Mouse (Mus musculus): ENCODE measurements around the gene Cacna1h. TPM values are rescaled to one million over a fixed set of nuclear protein-coding genes. Genes with fewer than 3 reads are reported as not detected.

The Cacna1h gene
- polyA plus RNA-seq, 1 experiment from 2014 or later, result 0.42 TPM

DNA sequence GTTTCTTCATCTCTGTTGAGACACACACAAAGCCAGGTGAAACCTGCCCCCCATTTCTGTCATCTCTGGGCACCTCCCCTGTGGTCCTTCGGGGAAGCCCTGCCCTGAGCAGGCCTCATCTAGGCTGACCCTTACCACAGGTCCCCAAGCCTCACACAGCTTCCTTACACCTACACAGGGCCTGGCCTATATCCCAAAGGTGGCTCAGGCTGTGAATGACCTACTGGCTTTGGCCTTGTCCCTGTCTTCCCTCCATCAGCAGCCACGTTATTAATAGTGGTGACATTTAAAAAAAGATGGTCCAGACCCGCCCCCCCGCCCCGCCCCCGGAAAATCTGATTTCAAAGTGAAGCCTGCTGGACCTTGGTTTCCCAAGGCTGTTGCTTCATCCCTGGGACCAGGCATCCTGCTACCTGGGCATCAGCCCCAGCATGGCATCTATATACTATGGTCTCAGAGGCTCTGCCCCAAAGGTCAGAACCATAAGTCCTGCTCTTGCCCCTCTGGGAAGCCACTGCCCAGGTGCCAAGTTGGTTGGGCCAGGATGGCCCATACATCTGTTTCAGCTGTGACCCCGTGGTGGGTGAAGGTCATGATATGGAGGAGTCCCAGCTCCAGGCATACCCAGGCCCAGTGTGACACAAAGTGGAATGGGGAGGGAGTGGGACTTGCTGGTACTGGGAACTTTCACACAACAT, 25.1 kb downstream of the Cacna1h start:
- no peaks in the 10 kb centered on the region for H3K27me3 ChIP-seq (replicated peaks; ENCODE audit: insufficient read depth, low read length)
- H3K36me3 ChIP-seq (ENCODE audit: insufficient read depth, low read length), result no peaks in the 10 kb centered on the region
- no peak overlapping the region for H3K4me2 ChIP-seq (replicated peaks; ENCODE audit: low read depth, low read length)
- H3K27ac ChIP-seq (ENCODE audit: low read length), result no peak overlapping the region
- no peaks in the 10 kb centered on the region for H3K4me1 ChIP-seq (ENCODE audit: insufficient read depth, low read depth, low read length)
- H3K9ac ChIP-seq (replicated peaks; ENCODE audit: low read depth), result no peak overlapping the region
- H3K4me3 ChIP-seq (ENCODE audit: low read depth, low read length), result no peak overlapping the region
- DNase-seq (ENCODE audit: low spot score) (no peak), ATAC-seq (no peak)
- TF ChIP-seq EP300 (IDR thresholded peaks at IDR 0.05) (no peak), CTCF (IDR thresholded peaks at IDR 0.05) (no peak)
- WGBS, result 76% methylated on average over 7 of the region's 7 CpGs
- no peaks in the 10 kb centered on the region for H3K9me3 ChIP-seq (ENCODE audit: low read length)

DNA sequence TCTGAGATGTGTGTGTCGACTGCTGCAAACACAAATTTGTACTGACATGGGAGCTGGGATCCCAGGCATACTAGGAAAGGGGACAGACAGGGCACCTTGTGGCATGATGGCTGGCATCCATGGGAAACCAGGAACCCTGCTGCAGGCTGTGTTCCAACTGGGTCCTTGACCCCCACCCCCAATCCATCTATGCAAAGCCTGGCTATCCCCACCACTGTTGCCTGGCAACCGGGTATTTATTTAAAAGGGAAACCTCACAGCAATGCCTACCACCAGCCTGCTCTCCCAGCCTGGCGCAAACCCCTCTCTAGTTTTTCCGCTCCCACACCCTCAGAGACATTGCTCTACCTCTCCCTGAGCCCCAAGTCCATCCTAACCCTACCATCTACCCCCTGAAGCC, 26.2 kb downstream of the Cacna1h start:
- Histone ChIP-seq H3K4me2 (replicated peaks; ENCODE audit: low read depth, low read length) (no peak overlapping the region), H3K36me3 (ENCODE audit: insufficient read depth, low read length) (no peaks in the 10 kb centered on the region), H3K27ac (ENCODE audit: low read length) (no peak overlapping the region), H3K9ac (replicated peaks; ENCODE audit: low read depth) (no peak overlapping the region), H3K4me3 (ENCODE audit: low read depth, low read length) (no peak overlapping the region), H3K9me3 (ENCODE audit: low read length) (no peaks in the 10 kb centered on the region), H3K27me3 (replicated peaks; ENCODE audit: insufficient read depth, low read length) (no peaks in the 10 kb centered on the region), H3K4me1 (ENCODE audit: insufficient read depth, low read depth, low read length) (no peaks in the 10 kb centered on the region)
- no peak for ATAC-seq
- TF ChIP-seq CTCF (IDR thresholded peaks at IDR 0.05), result no peak
- no peak for TF ChIP-seq EP300 (IDR thresholded peaks at IDR 0.05)
- no peak for DNase-seq (ENCODE audit: low spot score)
- 65% methylated on average over 4 of the region's 4 CpGs for WGBS

DNA sequence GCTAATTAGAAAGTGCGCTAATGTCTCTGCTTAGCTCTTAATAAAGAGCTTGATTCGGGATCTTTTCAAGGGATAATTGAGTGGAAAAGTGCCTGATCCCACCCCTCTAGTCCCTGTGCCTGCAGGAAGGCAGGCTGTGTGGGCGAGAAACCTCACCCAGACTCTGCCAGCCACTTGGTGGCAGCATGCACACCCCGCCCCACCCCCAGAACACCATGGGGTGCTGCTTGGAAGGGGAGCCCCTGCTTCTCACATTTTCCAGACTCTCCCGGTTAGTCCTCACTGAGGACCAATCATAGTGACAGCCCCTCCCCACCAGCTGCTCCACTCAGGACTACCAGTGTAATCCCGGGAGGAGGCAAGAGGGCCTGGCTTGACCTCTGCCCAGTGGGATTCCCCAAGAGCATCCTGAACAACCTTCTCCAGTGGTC, 27.6 kb downstream of the Cacna1h start:
- ATAC-seq (no peak), DNase-seq (ENCODE audit: low spot score) (no peak)
- no peaks in the 10 kb centered on the region for H3K4me1 ChIP-seq (ENCODE audit: insufficient read depth, low read depth, low read length)
- TF ChIP-seq EP300 (IDR thresholded peaks at IDR 0.05), result no peak
- TF ChIP-seq CTCF (IDR thresholded peaks at IDR 0.05), result no peak
- H3K36me3 ChIP-seq (ENCODE audit: insufficient read depth, low read length), result no peaks in the 10 kb centered on the region
- H3K27me3 ChIP-seq (replicated peaks; ENCODE audit: insufficient read depth, low read length), result no peaks in the 10 kb centered on the region
- no peak overlapping the region for H3K9ac ChIP-seq (replicated peaks; ENCODE audit: low read depth)
- no peak overlapping the region for H3K4me3 ChIP-seq (ENCODE audit: low read depth, low read length)
- WGBS, result 31% methylated on average over 6 of the region's 6 CpGs
- H3K9me3 ChIP-seq (ENCODE audit: low read length), result no peaks in the 10 kb centered on the region
- no peak overlapping the region for H3K4me2 ChIP-seq (replicated peaks; ENCODE audit: low read depth, low read length)
- no peak overlapping the region for H3K27ac ChIP-seq (ENCODE audit: low read length)

DNA sequence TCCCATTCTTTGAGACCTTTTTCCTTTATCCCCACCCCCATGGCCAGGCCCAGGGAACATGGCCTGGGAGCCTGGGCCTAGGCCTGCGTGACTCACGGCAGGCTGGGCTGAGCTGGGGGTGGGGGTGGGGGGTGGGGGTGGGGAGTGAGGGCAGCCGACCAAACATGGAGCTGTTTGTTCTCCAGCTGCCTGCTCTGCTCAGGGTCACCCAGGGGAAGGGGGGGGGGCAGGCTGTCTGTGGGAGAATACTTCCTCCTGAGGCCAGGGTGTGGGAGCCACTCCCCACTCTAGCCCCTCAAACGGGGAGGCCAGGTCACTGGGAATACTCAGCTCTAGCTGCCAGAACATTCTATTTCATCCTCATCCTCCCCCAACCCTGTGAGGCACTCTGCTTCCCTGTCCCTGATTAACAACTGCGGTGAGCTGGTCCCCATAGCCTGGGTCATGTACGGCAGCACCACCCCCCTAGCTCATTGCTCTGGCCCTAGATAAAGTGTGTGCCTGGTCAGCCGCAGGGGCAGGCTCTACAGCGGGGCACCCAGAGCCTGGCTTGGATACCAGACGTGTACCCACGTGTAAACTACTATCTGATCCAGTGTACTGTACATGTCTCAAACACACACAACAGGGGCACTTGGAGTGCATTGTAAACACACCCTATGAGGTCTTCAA, 28.2 kb downstream of the Cacna1h start:
- no peak for TF ChIP-seq EP300 (IDR thresholded peaks at IDR 0.05)
- no peak for TF ChIP-seq CTCF (IDR thresholded peaks at IDR 0.05)
- H3K27me3 ChIP-seq (replicated peaks; ENCODE audit: insufficient read depth, low read length), result no peaks in the 10 kb centered on the region
- H3K4me1 ChIP-seq (ENCODE audit: insufficient read depth, low read depth, low read length), result no peaks in the 10 kb centered on the region
- H3K27ac ChIP-seq (ENCODE audit: low read length), result no peak overlapping the region
- no peaks in the 10 kb centered on the region for H3K9me3 ChIP-seq (ENCODE audit: low read length)
- ATAC-seq (peak; percentile 76), DNase-seq (ENCODE audit: low spot score) (no peak)
- H3K4me3 ChIP-seq (ENCODE audit: low read depth, low read length), result no peak overlapping the region
- no peak overlapping the region for H3K4me2 ChIP-seq (replicated peaks; ENCODE audit: low read depth, low read length)
- no peaks in the 10 kb centered on the region for H3K36me3 ChIP-seq (ENCODE audit: insufficient read depth, low read length)
- WGBS, result 12% methylated on average over 10 of the region's 10 CpGs
- H3K9ac ChIP-seq (replicated peaks; ENCODE audit: low read depth), result no peak overlapping the region

DNA sequence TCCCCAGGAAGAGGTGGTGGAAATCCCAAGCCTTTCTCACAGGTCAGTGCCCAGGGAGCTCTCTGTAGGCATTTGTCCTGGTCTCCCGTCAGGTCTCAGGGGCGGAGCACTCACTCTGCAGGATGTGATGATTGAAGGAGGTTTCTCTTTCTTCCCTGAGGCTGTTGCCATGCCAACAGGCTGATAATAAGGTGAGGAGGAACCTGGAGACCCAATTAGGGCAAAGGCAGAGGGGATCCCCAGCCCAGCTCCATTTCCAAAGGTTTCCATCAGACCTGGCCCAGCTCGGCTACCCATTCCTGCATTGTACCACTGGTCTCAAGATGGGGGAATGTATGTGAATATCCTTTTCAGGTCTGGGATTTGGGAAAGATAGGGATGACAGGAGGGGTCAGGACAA, 29.4 kb downstream of the Cacna1h start:
- no peak overlapping the region for H3K4me3 ChIP-seq (ENCODE audit: low read depth, low read length)
- H3K4me1 ChIP-seq (ENCODE audit: insufficient read depth, low read depth, low read length), result no peaks in the 10 kb centered on the region
- H3K4me2 ChIP-seq (replicated peaks; ENCODE audit: low read depth, low read length), result no peak overlapping the region
- no peaks in the 10 kb centered on the region for H3K9me3 ChIP-seq (ENCODE audit: low read length)
- no peaks in the 10 kb centered on the region for H3K36me3 ChIP-seq (ENCODE audit: insufficient read depth, low read length)
- 24% methylated on average over 3 of the region's 3 CpGs for WGBS
- ATAC-seq, result no peak
- DNase-seq (ENCODE audit: low spot score), result no peak
- H3K9ac ChIP-seq (replicated peaks; ENCODE audit: low read depth), result no peak overlapping the region
- no peak overlapping the region for H3K27ac ChIP-seq (ENCODE audit: low read length)
- no peaks in the 10 kb centered on the region for H3K27me3 ChIP-seq (replicated peaks; ENCODE audit: insufficient read depth, low read length)
- TF ChIP-seq CTCF (IDR thresholded peaks at IDR 0.05) (no peak), EP300 (IDR thresholded peaks at IDR 0.05) (no peak)

DNA sequence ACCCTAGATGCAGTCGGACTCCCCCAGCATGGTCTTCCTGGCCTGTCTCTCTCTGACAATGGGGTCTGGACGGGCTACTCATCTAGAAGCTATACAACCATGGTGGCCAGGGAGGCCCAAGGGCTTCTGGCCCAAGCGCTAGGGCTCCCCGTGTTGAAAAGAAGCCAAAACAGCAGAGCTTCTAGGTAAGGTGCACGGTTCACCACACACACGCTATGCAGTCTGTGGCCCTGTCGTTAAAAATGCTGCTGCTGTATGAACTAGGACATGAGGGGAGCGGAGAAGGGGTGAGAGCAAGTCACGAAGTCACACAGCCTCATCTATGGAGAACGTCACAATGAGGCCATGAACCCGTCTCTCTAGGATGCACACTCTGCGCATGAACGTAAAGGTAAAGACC, 31.4 kb downstream of the Cacna1h start:
- no peak for TF ChIP-seq CTCF (IDR thresholded peaks at IDR 0.05)
- TF ChIP-seq EP300 (IDR thresholded peaks at IDR 0.05), result no peak
- Histone ChIP-seq H3K4me1 (ENCODE audit: insufficient read depth, low read depth, low read length) (no peaks in the 10 kb centered on the region), H3K4me2 (replicated peaks; ENCODE audit: low read depth, low read length) (no peak overlapping the region), H3K9ac (replicated peaks; ENCODE audit: low read depth) (no peak overlapping the region), H3K36me3 (ENCODE audit: insufficient read depth, low read length) (no peaks in the 10 kb centered on the region), H3K27ac (ENCODE audit: low read length) (no peak overlapping the region), H3K27me3 (replicated peaks; ENCODE audit: insufficient read depth, low read length) (no peaks in the 10 kb centered on the region), H3K9me3 (ENCODE audit: low read length) (no peaks in the 10 kb centered on the region), H3K4me3 (ENCODE audit: low read depth, low read length) (no peak overlapping the region)
- WGBS, result 83% methylated on average over 13 of the region's 13 CpGs
- no peak for ATAC-seq
- DNase-seq (ENCODE audit: low spot score), result no peak

Data from lung, postnatal 0 days (tissue).